Mouse (Mus musculus) forebrain, embryonic 15.5 days (tissue): ENCODE results near the gene Creld1. TPM values are rescaled to one million over a fixed set of nuclear protein-coding genes. Genes with fewer than 3 reads are reported as not detected.
A peak's percentile ranks its signal among the peaks of the same experiment; 100 is the strongest.

Experiments
- ATAC-seq: fragments of 200-750 bp; cut with Nextera tagmentation; replicated peaks from 2 replicates; pipeline ENCODE4 v1.8.0; 2017; ENCODE audit warnings: mild to moderate bottlenecking, moderate TSS enrichment, moderate library complexity
- H3K27ac ChIP-seq: fragments of 300-500 bp; sonication (generic); replicated peaks from 2 replicates; pipeline ENCODE4 v1.5.1; 2015; ENCODE audit warnings: mild to moderate bottlenecking, inconsistent platforms
- H3K27me3 ChIP-seq: fragments of 300-500 bp; sonication (generic); 2 replicates; pipeline ENCODE4 v1.6.1; 2015; ENCODE audit warnings: inconsistent platforms
- H3K36me3 ChIP-seq: fragments of 300-500 bp; sonication (generic); 2 replicates; pipeline ENCODE4 v1.6.1; 2015; ENCODE audit warnings: mild to moderate bottlenecking, inconsistent platforms
- H3K4me1 ChIP-seq: fragments of 300-500 bp; sonication (generic); 2 replicates; pipeline ENCODE4 v1.6.1; 2015; ENCODE audit warnings: inconsistent platforms
- H3K4me2 ChIP-seq: fragments of 300-500 bp; sonication (generic); replicated peaks from 2 replicates; pipeline ENCODE4 v1.6.1; 2015; ENCODE audit warnings: mild to moderate bottlenecking, inconsistent platforms
- H3K4me3 ChIP-seq: fragments of 300-500 bp; sonication (generic); 2 replicates; pipeline ENCODE4 v1.5.1; 2015; ENCODE audit warnings: mild to moderate bottlenecking, inconsistent platforms
- H3K9ac ChIP-seq: fragments of 300-500 bp; sonication (generic); replicated peaks from 2 replicates; pipeline ENCODE4 v1.6.1; 2015; ENCODE audit warnings: mild to moderate bottlenecking, inconsistent platforms
- H3K9me3 ChIP-seq: fragments of 300-500 bp; sonication (generic); 2 replicates; pipeline ENCODE4 v1.6.1; 2016; ENCODE audit warnings: inconsistent platforms
- WGBS: fragments of 180-500 bp; shearing (Covaris S2); methylation state at CpG from one replicate; pipeline ENCODE4 v1.1.7; 2015; ENCODE audit warnings: mixed read lengths; 5-methylcytosine and 5-hydroxymethylcytosine counted together
- microRNA-seq: library from miRNA; unstranded; fragments of <30 nt; microRNA quantifications from one replicate; pipeline ENCODE4, GENCODE M21; 2016
- polyA plus RNA-seq: library from polyadenylated mRNA; unstranded; fragments of >200 nt; fragmentation: Nextera tagmentation; extraction: Ambion mirVana; gene quantifications from 2 replicates; pipeline ENCODE4 v1.2.1, GENCODE M21; 2015

The Creld1 gene
- polyA plus RNA-seq, 1 experiment from 2014 or later: 63.8 TPM

DNA sequence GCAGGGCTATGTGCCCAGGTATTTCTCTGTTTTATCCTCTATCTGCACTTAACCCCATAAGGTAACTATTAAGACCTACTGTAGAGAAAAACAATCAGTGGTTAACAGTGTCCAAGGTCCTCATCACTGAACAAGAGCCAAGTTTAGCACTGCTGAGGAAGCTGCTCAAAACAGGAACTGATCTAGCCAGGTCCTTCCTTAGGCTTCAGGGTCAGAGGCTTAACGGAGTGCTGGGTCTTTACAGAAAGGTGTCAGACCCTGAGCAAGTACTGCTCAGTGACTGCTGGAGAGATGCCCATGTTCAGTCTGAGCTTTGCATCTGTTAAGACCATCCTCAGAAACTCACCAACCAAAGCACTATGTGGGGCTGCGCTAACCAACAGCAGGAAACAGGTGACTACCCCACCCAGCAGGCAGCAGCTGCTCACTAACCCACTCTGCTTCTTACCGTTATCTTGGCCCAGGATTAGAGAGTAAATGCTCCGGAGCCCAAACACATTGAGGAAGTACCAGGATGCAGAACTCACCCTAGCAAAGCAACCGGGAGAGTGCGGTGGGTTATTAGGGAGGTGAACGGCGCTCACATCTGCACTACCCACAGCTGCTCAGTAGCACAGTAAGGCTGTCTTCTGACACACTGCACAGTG, 34.5 kb downstream of the Creld1 start:
- ATAC-seq: no peak
- peaks cover 95% of the 10 kb centered on the region for H3K36me3 ChIP-seq
- H3K4me2 ChIP-seq: no peak overlapping the region
- no peak overlapping the region for H3K4me3 ChIP-seq
- no peaks in the 10 kb centered on the region for H3K9me3 ChIP-seq
- H3K9ac ChIP-seq: no peak overlapping the region
- no peaks in the 10 kb centered on the region for H3K4me1 ChIP-seq
- H3K27ac ChIP-seq: no peak overlapping the region
- WGBS: 92% methylated on average over 8 of the region's 8 CpGs
- H3K27me3 ChIP-seq: no peaks in the 10 kb centered on the region

DNA sequence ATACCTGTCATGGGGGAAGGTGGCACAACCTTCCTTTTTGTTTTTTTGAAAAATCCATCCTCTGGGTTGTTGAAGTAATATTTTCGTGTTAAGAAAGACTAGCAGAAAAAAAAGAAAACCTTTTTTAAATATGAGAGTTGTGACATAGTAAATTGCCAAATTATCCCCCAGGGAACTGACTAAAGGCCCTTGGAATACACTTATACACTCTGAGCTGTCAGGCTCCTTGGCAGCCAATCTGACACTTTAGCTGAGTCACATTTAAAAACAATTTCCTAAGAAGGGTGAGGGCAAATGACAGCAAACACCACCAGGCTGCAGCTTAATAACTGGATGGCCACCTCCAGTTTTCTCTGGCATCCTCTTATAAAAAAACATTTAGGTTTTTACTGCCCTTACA, 39.2 kb downstream of the Creld1 start:
- Histone ChIP-seq H3K27ac (no peak overlapping the region), H3K4me1 (no peaks in the 10 kb centered on the region), H3K9me3 (no peaks in the 10 kb centered on the region), H3K27me3 (no peaks in the 10 kb centered on the region), H3K4me2 (no peak overlapping the region), H3K9ac (no peak overlapping the region), H3K36me3 (peaks cover 56% of the 10 kb centered on the region), H3K4me3 (no peak overlapping the region)
- 74% methylated on average over 1 of the region's 1 CpGs for WGBS
- no peak for ATAC-seq

DNA sequence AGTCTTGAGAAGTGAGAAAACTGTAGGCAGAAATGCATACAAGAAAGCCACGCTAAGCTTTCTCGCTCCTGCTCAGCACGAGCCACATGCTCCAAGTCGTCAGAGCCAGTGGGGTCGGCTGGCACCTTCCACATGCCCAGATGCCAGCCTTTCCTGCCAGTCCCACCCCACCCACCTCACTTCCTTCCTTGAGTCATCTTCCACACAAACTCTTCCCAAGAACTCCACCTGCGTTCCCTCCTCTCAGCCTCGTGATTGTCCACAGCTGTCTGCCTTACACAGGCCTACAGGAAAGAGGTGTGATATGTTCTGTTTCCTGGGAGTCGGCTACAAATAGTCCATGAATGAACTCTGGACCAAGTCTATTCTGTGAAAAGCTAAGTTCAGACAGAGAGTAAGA, 40.3 kb downstream of the Creld1 start:
- Histone ChIP-seq H3K36me3 (peaks cover 46% of the 10 kb centered on the region), H3K4me2 (no peak overlapping the region), H3K9ac (no peak overlapping the region), H3K4me3 (no peak overlapping the region), H3K9me3 (no peaks in the 10 kb centered on the region), H3K4me1 (no peaks in the 10 kb centered on the region), H3K27ac (no peak overlapping the region), H3K27me3 (no peaks in the 10 kb centered on the region)
- ATAC-seq: no peak
- 91% methylated on average over 8 of the region's 8 CpGs for WGBS

DNA sequence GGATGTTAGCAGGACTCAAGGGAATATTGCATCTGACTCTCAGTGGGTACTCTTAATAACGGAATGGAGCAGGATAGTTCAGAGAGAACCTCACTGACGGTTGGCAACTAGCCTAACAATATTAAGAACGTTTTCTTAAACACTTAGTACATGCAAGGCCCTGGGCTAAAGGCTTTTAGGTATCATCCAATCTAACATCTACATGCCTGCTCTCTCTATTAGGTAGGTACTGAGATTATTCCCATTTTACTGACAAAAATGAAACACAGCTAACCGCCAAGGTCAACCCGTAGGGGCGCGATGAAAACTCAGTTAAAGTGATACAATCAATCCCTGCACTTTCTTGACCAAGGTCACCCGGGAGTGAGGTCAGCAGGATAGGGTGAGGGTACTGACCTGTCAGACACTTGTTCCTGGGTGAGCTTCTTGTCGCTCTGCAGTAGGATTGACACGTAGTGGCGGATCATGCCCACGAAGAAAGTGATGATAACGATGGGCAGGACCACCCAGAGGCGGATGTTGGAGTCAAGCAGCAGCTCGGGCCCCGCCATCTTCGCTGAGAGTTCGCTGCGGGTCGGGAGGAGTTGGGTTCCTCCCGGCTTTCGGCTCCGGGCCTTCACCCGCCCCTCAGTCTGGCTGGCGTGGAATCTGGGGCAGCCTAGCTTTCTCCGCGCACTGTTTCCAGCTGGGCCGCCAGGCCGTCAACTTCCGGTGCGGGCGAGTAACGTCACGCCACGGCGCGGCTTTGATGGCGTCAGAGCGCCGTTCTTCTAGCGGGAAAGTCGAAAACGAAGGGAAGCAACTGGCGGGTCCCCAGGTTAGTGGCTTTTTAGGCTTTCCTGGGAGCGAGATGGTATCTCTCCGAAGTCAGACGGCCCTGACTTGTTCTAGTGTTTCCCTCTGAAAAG, 48.1 kb downstream of the Creld1 start, which contains the start of the genes Emc3 and Fancd2:
Gene Emc3 (minus strand): TSS at position 721 of the 908 bp plus-strand sequence.
Gene Fancd2 (plus strand): TSS at position 751 of the 908 bp plus-strand sequence.
- Histone ChIP-seq H3K36me3 (no peaks in the 10 kb centered on the region), H3K4me1 (peaks cover 28% of the 10 kb centered on the region), H3K27me3 (no peaks in the 10 kb centered on the region), H3K9me3 (no peaks in the 10 kb centered on the region), H3K9ac (peak within 1 kb of the TSS; percentile 75), H3K4me3 (peak within 1 kb of the TSS; percentile 54), H3K4me2 (peak within 1 kb of the TSS; percentile 59), H3K27ac (peak within 1 kb of the TSS; percentile 67)
- peak; percentile 95 for ATAC-seq
- under 1% methylated on average over 47 of the region's 47 CpGs for WGBS

DNA sequence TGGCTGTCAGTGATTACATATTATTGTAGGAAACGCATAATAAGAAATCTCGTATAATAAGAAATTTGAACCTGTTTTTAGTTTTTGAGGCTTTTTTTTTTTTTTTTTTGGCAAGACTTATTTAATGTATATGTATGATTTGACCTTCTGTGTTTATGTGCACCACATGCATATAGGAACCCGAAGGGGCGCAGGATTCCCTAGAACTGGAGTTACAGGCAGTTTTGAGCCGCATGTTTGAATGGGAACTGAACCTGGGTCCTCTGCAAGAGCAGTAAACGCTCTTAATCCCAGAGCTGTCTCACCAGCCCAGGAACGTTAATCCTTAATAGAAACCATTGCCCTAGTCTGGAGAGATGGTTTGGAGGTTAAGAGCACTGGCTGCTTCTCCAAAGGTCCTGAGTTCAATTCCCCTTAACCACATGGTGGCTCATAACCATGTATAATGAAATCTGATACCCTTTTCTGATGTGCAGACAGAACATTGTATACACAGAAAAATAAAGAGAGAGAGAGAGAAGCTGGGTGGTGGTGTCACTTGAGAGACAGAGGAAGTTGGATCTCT, 48.8 kb downstream of the Creld1 start:
- Histone ChIP-seq H3K27ac (no peak overlapping the region), H3K36me3 (no peaks in the 10 kb centered on the region), H3K4me1 (peaks cover 28% of the 10 kb centered on the region), H3K9me3 (no peaks in the 10 kb centered on the region), H3K4me3 (peak overlapping the region; percentile 54), H3K9ac (peak overlapping the region; percentile 75), H3K27me3 (no peaks in the 10 kb centered on the region), H3K4me2 (peak overlapping the region; percentile 59)
- WGBS: 6% methylated on average over 7 of the region's 7 CpGs
- no peak for ATAC-seq

DNA sequence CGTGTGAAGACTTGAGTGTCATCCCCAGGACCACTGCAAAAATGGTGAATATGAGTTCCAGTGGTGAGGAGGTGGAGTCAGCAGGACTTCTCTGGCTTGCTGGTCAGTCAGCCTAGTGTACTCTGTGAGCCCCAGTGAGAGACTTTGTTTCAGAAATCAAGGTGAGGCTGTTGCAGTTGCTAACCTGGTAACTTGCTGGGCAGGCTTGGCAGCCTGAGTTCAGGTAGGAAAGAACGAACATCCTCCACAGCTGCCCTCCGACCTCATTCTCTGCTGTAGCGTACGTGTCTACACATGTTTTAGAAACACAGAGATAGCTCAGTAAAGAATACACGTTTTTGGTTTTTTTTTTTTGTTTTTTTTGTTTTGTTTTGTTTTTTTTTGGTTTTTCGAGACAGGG, 51.8 kb downstream of the Creld1 start:
- no peaks in the 10 kb centered on the region for H3K27me3 ChIP-seq
- no peak for ATAC-seq
- H3K9ac ChIP-seq: no peak overlapping the region
- H3K36me3 ChIP-seq: no peaks in the 10 kb centered on the region
- H3K4me1 ChIP-seq: peaks cover 17% of the 10 kb centered on the region
- H3K4me2 ChIP-seq: no peak overlapping the region
- no peak overlapping the region for H3K4me3 ChIP-seq
- no peak overlapping the region for H3K27ac ChIP-seq
- no peaks in the 10 kb centered on the region for H3K9me3 ChIP-seq
- WGBS: 88% methylated on average over 7 of the region's 7 CpGs

DNA sequence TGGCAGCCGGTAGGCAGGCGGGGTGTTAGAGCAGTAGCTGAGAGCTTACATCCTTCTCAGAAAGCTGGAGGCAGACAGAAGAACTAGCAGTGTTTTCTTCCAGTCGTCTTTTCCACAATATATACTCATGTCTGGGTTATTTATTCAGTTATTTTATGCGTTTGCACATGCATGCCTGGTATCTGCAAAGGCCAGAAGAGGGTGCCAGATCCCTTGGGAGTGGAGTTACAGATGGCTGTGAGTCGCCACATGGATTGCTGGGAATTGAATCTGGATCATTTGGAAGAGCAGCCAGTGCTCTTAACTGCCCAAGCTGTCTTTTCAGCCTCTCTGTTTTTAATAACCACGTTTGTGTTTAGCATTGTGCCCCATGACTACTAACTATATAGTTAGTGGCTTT, 58.5 kb downstream of the Creld1 start:
- H3K4me1 ChIP-seq: no peaks in the 10 kb centered on the region
- no peak overlapping the region for H3K9ac ChIP-seq
- ATAC-seq: no peak
- H3K4me2 ChIP-seq: no peak overlapping the region
- H3K27me3 ChIP-seq: no peaks in the 10 kb centered on the region
- no peak overlapping the region for H3K4me3 ChIP-seq
- H3K27ac ChIP-seq: no peak overlapping the region
- H3K36me3 ChIP-seq: no peaks in the 10 kb centered on the region
- H3K9me3 ChIP-seq: no peaks in the 10 kb centered on the region
- 84% methylated on average over 6 of the region's 6 CpGs for WGBS

Small RNA genes lying within 50 kb of the gene (microRNA-seq; reads per million reads assigned to microRNA genes)
- gene Gm23365: not detected

Other genes starting within 250 kb of the Creld1 start
- 47.0 and 53.8 TPM in 2 replicates for gene Mtmr14, start 245.5 kb upstream of the Creld1 start, polyA plus RNA-seq
- 0.34 and 0.39 TPM in 2 replicates for gene Cpne9, start 201.0 kb upstream of the Creld1 start, polyA plus RNA-seq
- gene Brpf1, start 176.2 kb upstream of the Creld1 start, polyA plus RNA-seq: 19.6 and 22.2 TPM in 2 replicates
- 11.6 and 11.8 TPM in 2 replicates for gene Ogg1, start 156.3 kb upstream of the Creld1 start, polyA plus RNA-seq
- gene Camk1, start 139.3 kb upstream of the Creld1 start, polyA plus RNA-seq: 79.0 and 88.0 TPM in 2 replicates
- 79.4 and 82.2 TPM in 2 replicates for gene Tada3, start 105.4 kb upstream of the Creld1 start, polyA plus RNA-seq
- gene Arpc4, start 105.2 kb upstream of the Creld1 start, polyA plus RNA-seq: 390 and 428 TPM in 2 replicates
- 7.6 and 8.1 TPM in 2 replicates for gene Ttll3, start 94.0 kb upstream of the Creld1 start, polyA plus RNA-seq
- gene Rpusd3, start 64.0 kb upstream of the Creld1 start, polyA plus RNA-seq: 14.8 and 23.3 TPM in 2 replicates
- gene Cidec, start 47.5 kb upstream of the Creld1 start, polyA plus RNA-seq: not detected in 2 replicates
- gene Jagn1, start 40.7 kb upstream of the Creld1 start, polyA plus RNA-seq: 89.2 and 93.1 TPM in 2 replicates
- gene Il17re, start 24.8 kb upstream of the Creld1 start, polyA plus RNA-seq: not detected in 2 replicates
- gene Il17rc, start 11.9 kb upstream of the Creld1 start, polyA plus RNA-seq: 1.6 and 2.4 TPM in 2 replicates
- gene Prrt3, start 18.6 kb downstream of the Creld1 start, polyA plus RNA-seq: 5.1 and 6.0 TPM in 2 replicates
- gene Emc3, start 48.4 kb downstream of the Creld1 start, polyA plus RNA-seq: 94.9 and 103 TPM in 2 replicates
- gene Fancd2, start 48.4 kb downstream of the Creld1 start, polyA plus RNA-seq: 6.5 and 6.7 TPM in 2 replicates
- gene Fancd2os, start 117.4 kb downstream of the Creld1 start, polyA plus RNA-seq: 0.22 TPM in 1 of 2 replicates, not detected in the other
- 239 and 240 TPM in 2 replicates for gene Brk1, start 121.5 kb downstream of the Creld1 start, polyA plus RNA-seq
- 79.6 and 83.6 TPM in 2 replicates for gene Vhl, start 140.7 kb downstream of the Creld1 start, polyA plus RNA-seq
- gene Irak2, start 155.2 kb downstream of the Creld1 start, polyA plus RNA-seq: 1.3 and 1.5 TPM in 2 replicates
- 0.78 and 1.3 TPM in 2 replicates for gene Tatdn2, start 213.8 kb downstream of the Creld1 start, polyA plus RNA-seq
- 0.41 and 0.59 TPM in 2 replicates for gene Ghrl, start 236.6 kb downstream of the Creld1 start, polyA plus RNA-seq